Mouse (Mus musculus) bone marrow macrophage, adult 2 months (primary cell): ENCODE measurements around the gene Ankib1.
"Not testable (repeated sequence)": the region's sequence is repeated elsewhere in the genome, so short reads cannot be mapped to it uniquely, and the experiment has no call there.

ENCODE experiments used
- CTCF ChIP-seq: IDR thresholded peaks from 2 replicates; pipeline ENCODE4 v1.5.1; 2012; ENCODE audit warnings: low read depth, mild to moderate bottlenecking, low read length, moderate library complexity
- POLR2A ChIP-seq: IDR thresholded peaks from 2 replicates; pipeline ENCODE4 v1.6.1; 2012; ENCODE audit warnings: mild to moderate bottlenecking, low read depth, low read length, borderline replicate concordance

DNA sequence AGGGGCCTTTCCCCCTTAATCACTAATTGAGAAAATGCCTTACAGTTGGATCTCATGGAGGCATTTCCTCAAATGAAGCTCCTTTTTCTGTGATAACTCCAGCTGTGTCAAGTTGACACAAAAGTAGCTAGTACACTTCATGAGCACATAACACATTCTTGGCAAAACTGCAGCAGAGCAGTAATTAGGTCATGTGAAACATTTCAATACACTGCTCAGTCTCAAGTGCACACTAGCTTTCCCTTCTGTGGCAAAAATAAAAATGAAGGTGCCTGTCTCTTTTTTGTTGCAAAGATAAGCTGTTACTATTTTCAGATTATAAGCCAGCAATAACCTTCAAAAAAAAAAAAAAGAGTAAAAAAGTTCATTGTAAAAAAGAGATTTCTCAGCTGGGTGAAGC is 52.2 kb downstream of the Ankib1 start:
- not testable (repeated sequence) for TF ChIP-seq CTCF, POLR2A
